Mouse (Mus musculus): Measurements from ENCODE around the gene Vps13d. TPM values are rescaled to one million over a fixed set of nuclear protein-coding genes. Genes with fewer than 3 reads are reported as not detected.

The Vps13d gene
- polyA plus RNA-seq, 1 experiment, result 15.6 TPM

GRCm38 (mm10) chr4:144942433-144942832, 252.4 kb downstream of the Vps13d start:
- Histone ChIP-seq H3K36me3 (ENCODE audit: control insufficient read depth, insufficient read depth, low read length, poor library complexity, severe bottlenecking) (no peaks in the 10 kb centered on the region), H3K27me3 (ENCODE audit: control insufficient read depth, insufficient read depth, low read length, poor library complexity, severe bottlenecking) (no peaks in the 10 kb centered on the region), H3K9ac (ENCODE audit: low read depth, poor library complexity, severe bottlenecking) (no peak overlapping the region), H3K9me3 (replicated peaks; ENCODE audit: control insufficient read depth, insufficient read depth, low read length, poor library complexity, severe bottlenecking) (no peaks in the 10 kb centered on the region), H3K4me1 (ENCODE audit: control insufficient read depth, insufficient read depth, low read length) (no peaks in the 10 kb centered on the region), H3K4me3 (ENCODE audit: low read depth, low read length) (no peak overlapping the region), H3K27ac (ENCODE audit: insufficient read depth, low read length) (no peak overlapping the region)
- TF ChIP-seq CTCF (IDR thresholded peaks at IDR 0.05; ENCODE audit: low read depth, low read length) (no peak), EP300 (IDR thresholded peaks at IDR 0.05; ENCODE audit: insufficient read depth, low read depth, low read length) (no peak), POLR2A (IDR thresholded peaks at IDR 0.05; ENCODE audit: insufficient read depth, low read length) (no peak)

GRCm38 (mm10) chr4:144940796-144941462, 253.9 kb downstream of the Vps13d start:
- no peak overlapping the region for H3K9ac ChIP-seq (ENCODE audit: low read depth, poor library complexity, severe bottlenecking)
- no peak overlapping the region for H3K4me3 ChIP-seq (ENCODE audit: low read depth, low read length)
- H3K36me3 ChIP-seq (ENCODE audit: control insufficient read depth, insufficient read depth, low read length, poor library complexity, severe bottlenecking), result no peaks in the 10 kb centered on the region
- H3K27me3 ChIP-seq (ENCODE audit: control insufficient read depth, insufficient read depth, low read length, poor library complexity, severe bottlenecking), result no peaks in the 10 kb centered on the region
- H3K27ac ChIP-seq (ENCODE audit: insufficient read depth, low read length), result no peak overlapping the region
- TF ChIP-seq POLR2A (IDR thresholded peaks at IDR 0.05; ENCODE audit: insufficient read depth, low read length) (no peak), CTCF (IDR thresholded peaks at IDR 0.05; ENCODE audit: low read depth, low read length) (no peak), EP300 (IDR thresholded peaks at IDR 0.05; ENCODE audit: insufficient read depth, low read depth, low read length) (no peak)
- no peaks in the 10 kb centered on the region for H3K9me3 ChIP-seq (replicated peaks; ENCODE audit: control insufficient read depth, insufficient read depth, low read length, poor library complexity, severe bottlenecking)
- H3K4me1 ChIP-seq (ENCODE audit: control insufficient read depth, insufficient read depth, low read length), result no peaks in the 10 kb centered on the region

GRCm38 (mm10) chr4:144939847-144940411, 254.9 kb downstream of the Vps13d start:
- no peak overlapping the region for H3K27ac ChIP-seq (ENCODE audit: insufficient read depth, low read length)
- TF ChIP-seq POLR2A (IDR thresholded peaks at IDR 0.05; ENCODE audit: insufficient read depth, low read length) (no peak), CTCF (IDR thresholded peaks at IDR 0.05; ENCODE audit: low read depth, low read length) (no peak), EP300 (IDR thresholded peaks at IDR 0.05; ENCODE audit: insufficient read depth, low read depth, low read length) (no peak)
- no peaks in the 10 kb centered on the region for H3K36me3 ChIP-seq (ENCODE audit: control insufficient read depth, insufficient read depth, low read length, poor library complexity, severe bottlenecking)
- H3K27me3 ChIP-seq (ENCODE audit: control insufficient read depth, insufficient read depth, low read length, poor library complexity, severe bottlenecking), result no peaks in the 10 kb centered on the region
- no peaks in the 10 kb centered on the region for H3K9me3 ChIP-seq (replicated peaks; ENCODE audit: control insufficient read depth, insufficient read depth, low read length, poor library complexity, severe bottlenecking)
- no peak overlapping the region for H3K9ac ChIP-seq (ENCODE audit: low read depth, poor library complexity, severe bottlenecking)
- H3K4me1 ChIP-seq (ENCODE audit: control insufficient read depth, insufficient read depth, low read length), result no peaks in the 10 kb centered on the region
- H3K4me3 ChIP-seq (ENCODE audit: low read depth, low read length), result no peak overlapping the region

GRCm38 (mm10) chr4:144936563-144937154, 258.1 kb downstream of the Vps13d start:
- Histone ChIP-seq H3K9me3 (replicated peaks; ENCODE audit: control insufficient read depth, insufficient read depth, low read length, poor library complexity, severe bottlenecking) (peaks cover 7% of the 10 kb centered on the region), H3K4me1 (ENCODE audit: control insufficient read depth, insufficient read depth, low read length) (no peaks in the 10 kb centered on the region), H3K36me3 (ENCODE audit: control insufficient read depth, insufficient read depth, low read length, poor library complexity, severe bottlenecking) (no peaks in the 10 kb centered on the region), H3K9ac (ENCODE audit: low read depth, poor library complexity, severe bottlenecking) (no peak overlapping the region), H3K4me3 (ENCODE audit: low read depth, low read length) (no peak overlapping the region), H3K27ac (ENCODE audit: insufficient read depth, low read length) (no peak overlapping the region), H3K27me3 (ENCODE audit: control insufficient read depth, insufficient read depth, low read length, poor library complexity, severe bottlenecking) (no peaks in the 10 kb centered on the region)
- TF ChIP-seq POLR2A (IDR thresholded peaks at IDR 0.05; ENCODE audit: insufficient read depth, low read length) (no peak), CTCF (IDR thresholded peaks at IDR 0.05; ENCODE audit: low read depth, low read length) (no peak), EP300 (IDR thresholded peaks at IDR 0.05; ENCODE audit: insufficient read depth, low read depth, low read length) (no peak)

- Histone ChIP-seq H3K4me3 (ENCODE audit: low read depth, low read length) (no peak overlapping the region), H3K4me1 (ENCODE audit: control insufficient read depth, insufficient read depth, low read length) (no peaks in the 10 kb centered on the region), H3K9ac (ENCODE audit: low read depth, poor library complexity, severe bottlenecking) (no peak overlapping the region), H3K9me3 (replicated peaks; ENCODE audit: control insufficient read depth, insufficient read depth, low read length, poor library complexity, severe bottlenecking) (peaks cover 7% of the 10 kb centered on the region), H3K27ac (ENCODE audit: insufficient read depth, low read length) (peak overlapping the region; percentile 42; the same call in 1 of the 2 replicates), H3K36me3 (ENCODE audit: control insufficient read depth, insufficient read depth, low read length, poor library complexity, severe bottlenecking) (no peaks in the 10 kb centered on the region), H3K27me3 (ENCODE audit: control insufficient read depth, insufficient read depth, low read length, poor library complexity, severe bottlenecking) (no peaks in the 10 kb centered on the region)
- TF ChIP-seq POLR2A (IDR thresholded peaks at IDR 0.05; ENCODE audit: insufficient read depth, low read length) (no peak), CTCF (IDR thresholded peaks at IDR 0.05; ENCODE audit: low read depth, low read length) (no peak), EP300 (IDR thresholded peaks at IDR 0.05; ENCODE audit: insufficient read depth, low read depth, low read length) (peak; percentile 70; the same call in 1 of the 2 replicates)
Measured at GRCm38 (mm10) chr4:144934501-144934900, 260.3 kb downstream of the Vps13d start.

GRCm38 (mm10) chr4:144931167-144931566, 263.6 kb downstream of the Vps13d start:
- Histone ChIP-seq H3K27ac (ENCODE audit: insufficient read depth, low read length) (no peak overlapping the region), H3K9ac (ENCODE audit: low read depth, poor library complexity, severe bottlenecking) (no peak overlapping the region), H3K9me3 (replicated peaks; ENCODE audit: control insufficient read depth, insufficient read depth, low read length, poor library complexity, severe bottlenecking) (peaks cover 7% of the 10 kb centered on the region), H3K4me3 (ENCODE audit: low read depth, low read length) (no peak overlapping the region), H3K36me3 (ENCODE audit: control insufficient read depth, insufficient read depth, low read length, poor library complexity, severe bottlenecking) (no peaks in the 10 kb centered on the region), H3K27me3 (ENCODE audit: control insufficient read depth, insufficient read depth, low read length, poor library complexity, severe bottlenecking) (no peaks in the 10 kb centered on the region), H3K4me1 (ENCODE audit: control insufficient read depth, insufficient read depth, low read length) (no peaks in the 10 kb centered on the region)
- TF ChIP-seq POLR2A (IDR thresholded peaks at IDR 0.05; ENCODE audit: insufficient read depth, low read length) (no peak), CTCF (IDR thresholded peaks at IDR 0.05; ENCODE audit: low read depth, low read length) (no peak), EP300 (IDR thresholded peaks at IDR 0.05; ENCODE audit: insufficient read depth, low read depth, low read length) (no peak)
